Mouse (Mus musculus) kidney, adult 9 months (tissue): ENCODE results near the gene Gm15319.
A peak's percentile ranks its signal among the peaks of the same experiment; 100 is the strongest.
"Not testable (repeated sequence)": the region's sequence is repeated elsewhere in the genome, so short reads cannot be mapped to it uniquely, and the experiment has no call there.

ENCODE experiments used
- DNase-seq: peaks from one replicate; pipeline ENCODE4 v3.0.0; 2022

Gm15319 gene

GRCm38 (mm10) chr8:20296803-20297702, 66.0 kb downstream of the Gm15319 start:
- peak; percentile 89 for DNase-seq

- DNase-seq, result not testable (repeated sequence)
Observed at GRCm38 (mm10) chr8:20295881-20296280, 67.1 kb downstream of the Gm15319 start.

GRCm38 (mm10) chr8:20294826-20295225, 68.2 kb downstream of the Gm15319 start:
- not testable (repeated sequence) for DNase-seq

GRCm38 (mm10) chr8:20293966-20294365, 69.0 kb downstream of the Gm15319 start:
- peak; percentile 37 for DNase-seq

GRCm38 (mm10) chr8:20290015-20290414, 73.0 kb downstream of the Gm15319 start:
- not testable (repeated sequence) for DNase-seq

- peak; percentile 37 for DNase-seq
Observed at GRCm38 (mm10) chr8:20288878-20289277, 74.1 kb downstream of the Gm15319 start.

- DNase-seq, result not testable (repeated sequence)
Observed at GRCm38 (mm10) chr8:20287706-20288105, 75.3 kb downstream of the Gm15319 start.
